Mouse (Mus musculus) liver, postnatal 0 days (tissue): ENCODE data around the gene Gpat3.

Experiments used
- CTCF ChIP-seq: sonication (generic); IDR thresholded peaks from 2 replicates; pipeline ENCODE4 v1.5.1; 2016; ENCODE audit warnings: antibody characterized with exemption, low read depth
- EP300 ChIP-seq: IDR thresholded peaks from 2 replicates; pipeline ENCODE4 v1.6.1; 2016; ENCODE audit warnings: antibody characterized with exemption, low read depth, mild to moderate bottlenecking

GRCm38 (mm10) chr5:100825975-100826374 lies 19.5 kb upstream of the Gpat3 start:
- TF ChIP-seq EP300: no peak
- peak; percentile 65 for TF ChIP-seq CTCF
